Mouse (Mus musculus): ENCODE results near the gene Srrm2. TPM values are rescaled to one million over a fixed set of nuclear protein-coding genes. Genes with fewer than 3 reads are reported as not detected.

Srrm2 gene
- polyA plus RNA-seq, 1 experiment, result 720 TPM

DNA sequence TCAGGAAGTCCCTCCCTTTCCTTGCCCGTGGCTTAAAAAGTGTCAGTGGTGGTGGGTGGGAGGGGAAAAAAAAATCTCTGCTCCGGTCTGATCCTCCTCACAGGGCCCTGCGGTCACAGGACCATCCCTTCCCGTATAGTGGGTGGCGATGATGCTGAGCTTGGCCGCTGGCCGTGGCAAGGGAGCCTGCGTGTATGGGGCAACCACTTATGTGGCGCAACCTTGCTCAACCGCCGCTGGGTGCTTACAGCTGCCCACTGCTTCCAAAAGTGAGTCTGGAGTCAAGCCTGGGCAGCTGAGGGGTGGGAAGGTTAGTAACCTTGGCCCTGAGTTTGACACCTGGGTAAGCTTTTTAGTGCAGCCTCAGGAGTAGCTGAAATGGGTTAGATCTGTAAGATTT, 78.2 kb downstream of the Srrm2 start:
- H3K27ac ChIP-seq (ENCODE audit: insufficient read depth, low read length), result no peak overlapping the region
- H3K27me3 ChIP-seq (ENCODE audit: control insufficient read depth, insufficient read depth, low read length), result no peaks in the 10 kb centered on the region
- no peak overlapping the region for H3K4me3 ChIP-seq (replicated peaks; ENCODE audit: insufficient read depth, low read depth, low read length)
- 90% methylated on average over 11 of the region's 11 CpGs for WGBS
- no peak for DNase-seq
- H3K4me1 ChIP-seq (ENCODE audit: control insufficient read depth, insufficient read depth, low read length), result no peaks in the 10 kb centered on the region
- TF ChIP-seq POLR2A (IDR thresholded peaks at IDR 0.05; ENCODE audit: borderline replicate concordance, insufficient read depth, low read length) (no peak), CTCF (IDR thresholded peaks at IDR 0.05; ENCODE audit: borderline replicate concordance, insufficient read depth, low read depth, low read length) (no peak)

Other genes with a start within 250 kb of the Srrm2 start
- gene Zfp213, start 226.3 kb upstream of the Srrm2 start, polyA plus RNA-seq (2012; rRNA removed), result 9.2 and 9.5 TPM in 2 replicates
- gene Zfp13, start 191.0 kb upstream of the Srrm2 start, polyA plus RNA-seq (2012; rRNA removed), result 25.6 and 27.2 TPM in 2 replicates
- gene Zscan10, start 189.7 kb upstream of the Srrm2 start, polyA plus RNA-seq (2012; rRNA removed), result 0.13 and 0.16 TPM in 2 replicates
- 0.23 and 0.25 TPM in 2 replicates for gene Mmp25, start 145.3 kb upstream of the Srrm2 start, polyA plus RNA-seq (2012; rRNA removed)
- not detected in 2 replicates for gene Bicdl2, start 130.0 kb upstream of the Srrm2 start, polyA plus RNA-seq (2012; rRNA removed)
- gene Hcfc1r1, start 116.9 kb upstream of the Srrm2 start, polyA plus RNA-seq (2012; rRNA removed), result 173 and 179 TPM in 2 replicates
- gene Thoc6, start 116.7 kb upstream of the Srrm2 start, polyA plus RNA-seq (2012; rRNA removed), result 16.1 and 17.1 TPM in 2 replicates
- gene Tnfrsf12a, start 113.1 kb upstream of the Srrm2 start, polyA plus RNA-seq (2012; rRNA removed), result 29.1 and 31.3 TPM in 2 replicates
- gene Cldn6, start 111.3 kb upstream of the Srrm2 start, polyA plus RNA-seq (2012; rRNA removed), result 0.11 and 0.13 TPM in 2 replicates
- gene Cldn9, start 106.5 kb upstream of the Srrm2 start, polyA plus RNA-seq (2012; rRNA removed), result 0.52 and 0.79 TPM in 2 replicates
- gene 1520401A03Rik, start 67.7 kb upstream of the Srrm2 start, polyA plus RNA-seq (2012; rRNA removed), result 0.64 and 1.1 TPM in 2 replicates
- gene Pkmyt1, start 64.2 kb upstream of the Srrm2 start, polyA plus RNA-seq (2012; rRNA removed), result 10.3 and 10.6 TPM in 2 replicates
- gene Paqr4, start 49.7 kb upstream of the Srrm2 start, polyA plus RNA-seq (2012; rRNA removed), result 92.0 and 104 TPM in 2 replicates
- gene Kremen2, start 44.7 kb upstream of the Srrm2 start, polyA plus RNA-seq (2012; rRNA removed), result 0.57 and 0.84 TPM in 2 replicates
- gene Flywch1, start 18.9 kb upstream of the Srrm2 start, polyA plus RNA-seq (2012; rRNA removed), result 341 and 366 TPM in 2 replicates
- 50.5 and 54.8 TPM in 2 replicates for gene Flywch2, start 4.5 kb upstream of the Srrm2 start, polyA plus RNA-seq (2012; rRNA removed)
- 621 and 628 TPM in 2 replicates for gene Elob, start 38.6 kb downstream of the Srrm2 start, polyA plus RNA-seq (2012; rRNA removed)
- gene Prss33, start 45.5 kb downstream of the Srrm2 start, polyA plus RNA-seq (2012; rRNA removed), result 0.25 TPM in 1 of 2 replicates, not detected in the other
- not detected in 2 replicates for gene Prss32, start 53.3 kb downstream of the Srrm2 start, polyA plus RNA-seq (2012; rRNA removed)
- gene Prss41, start 53.6 kb downstream of the Srrm2 start, polyA plus RNA-seq (2012; rRNA removed), result 1.6 and 2.3 TPM in 2 replicates
- gene Prss21, start 77.5 kb downstream of the Srrm2 start, polyA plus RNA-seq (2012; rRNA removed), result not detected in 2 replicates
- not detected in 2 replicates for gene Dcpp1, start 90.3 kb downstream of the Srrm2 start, polyA plus RNA-seq (2012; rRNA removed)
- not detected in 2 replicates for gene Dcpp2, start 90.3 kb downstream of the Srrm2 start, polyA plus RNA-seq (2012; rRNA removed)
- gene Dcpp3, start 126.9 kb downstream of the Srrm2 start, polyA plus RNA-seq (2012; rRNA removed), result not detected in 2 replicates
- not detected in 2 replicates for gene Sbp, start 151.1 kb downstream of the Srrm2 start, polyA plus RNA-seq (2012; rRNA removed)
- gene Sbpl, start 164.7 kb downstream of the Srrm2 start, polyA plus RNA-seq (2012; rRNA removed), result not detected in 2 replicates
- 0.11 and 0.16 TPM in 2 replicates for gene Prss30, start 190.0 kb downstream of the Srrm2 start, polyA plus RNA-seq (2012; rRNA removed)
- gene Prss22, start 207.6 kb downstream of the Srrm2 start, polyA plus RNA-seq (2012; rRNA removed), result not detected in 2 replicates
- 0.19 TPM in 1 of 2 replicates, not detected in the other for gene Prss27, start 247.6 kb downstream of the Srrm2 start, polyA plus RNA-seq (2012; rRNA removed)

Measured in cerebellum, adult 2 months (tissue).